In the genomic region with DNA sequence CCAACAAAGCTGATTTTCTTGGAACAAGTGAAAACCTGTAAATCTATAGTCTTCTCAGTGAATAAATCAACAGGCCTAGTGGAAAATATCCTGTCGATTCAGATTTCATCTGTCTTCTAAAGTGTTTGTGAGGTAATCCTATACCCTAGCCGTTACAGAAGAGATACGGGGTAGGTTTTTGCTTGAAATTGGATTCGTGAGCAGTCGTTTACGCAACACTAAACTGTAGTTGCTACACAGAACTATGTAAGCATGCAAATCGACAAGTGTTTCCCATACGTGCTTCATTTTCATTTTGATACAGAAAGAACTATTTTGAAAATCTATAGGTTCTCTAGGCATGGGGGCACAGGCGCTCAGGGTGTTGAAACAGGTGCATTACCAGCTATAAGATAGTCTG, we compare ENCODE assay signal across 27 mouse cellular contexts. TPM values are rescaled to one million over a fixed set of nuclear protein-coding genes. Genes with fewer than 3 reads are reported as not detected.
DNase-seq lines count a peak whose midpoint lies in the region; ATAC-seq and TF ChIP-seq lines count a peak whose summit lies in the region.
"Had no signal": no experiment of that assay in that cellular context is flagged by ENCODE, and none has a peak within 500 bp of the region (broad histone marks: within the 10 kb centered on the region; RNA-seq: fewer than 3 reads in every experiment).

No protein-coding gene starts in this region.

- no peak overlapping the region for H3K9ac ChIP-seq in neural tube, embryonic 13.5 days
- no peak overlapping the region for H3K9ac ChIP-seq in neural tube, embryonic 15.5 days (replicated peaks)
- H3K9ac ChIP-seq: embryonic facial prominence, embryonic 12.5 days; forebrain, embryonic 13.5 days; forebrain, embryonic 15.5 days; forebrain, postnatal 0 days had no signal

- no peak overlapping the region for H3K27ac ChIP-seq in neural tube, embryonic 13.5 days (replicated peaks)
- H3K27ac ChIP-seq in neural tube, embryonic 15.5 days (replicated peaks) = no peak overlapping the region
- H3K27ac ChIP-seq: embryonic facial prominence, embryonic 12.5 days; forebrain, embryonic 13.5 days; forebrain, embryonic 15.5 days had no signal

- H3K4me3 ChIP-seq in neural tube, embryonic 13.5 days = 0 out of 2 replicates have a peak overlapping the region, but pooled peaks have one; percentile 94
- no peak overlapping the region for H3K4me3 ChIP-seq in neural tube, embryonic 15.5 days (replicated peaks)
- H3K4me3 ChIP-seq in myocyte = no peak overlapping the region

- H3K36me3 ChIP-seq in neural tube, embryonic 13.5 days = peaks cover 19% of the 10 kb centered on the region
- peaks cover 18% of the 10 kb centered on the region for H3K36me3 ChIP-seq in neural tube, embryonic 15.5 days
- peaks cover 16% of the 10 kb centered on the region for H3K36me3 ChIP-seq in myocyte (ENCODE audit: control insufficient read depth, insufficient read depth)

- H3ac ChIP-seq in myocyte (ENCODE audit: control insufficient read depth, insufficient read length) = no peak overlapping the region

- 92% methylated on average over 9 of the region's 9 CpGs for whole genome bisulfite sequencing in neural tube, embryonic 13.5 days
- WGBS in neural tube, embryonic 15.5 days = 92% methylated on average over 9 of the region's 9 CpGs

- ATAC-seq in neural tube, embryonic 13.5 days (ENCODE audit: low read depth) = no peak
- no peak for ATAC-seq in neural tube, embryonic 15.5 days (ENCODE audit: low FRiP score)
- ATAC-seq in granulocyte monocyte progenitor cell, adult 5-6 weeks (replicated peaks; ENCODE audit: poor library complexity, severe bottlenecking) = peak; percentile 65
- ATAC-seq: activated CD4-positive, CD25-positive, alpha-beta regulatory T cell, adult 4 months; CD4-positive, CD25-positive, alpha-beta regulatory T cell, adult 4 months; forebrain, embryonic 13.5 days; forebrain, postnatal 0 days; Patski had no signal

- intact Hi-C loops in left cerebral cortex, postnatal 14 days (cut with DNase I) = no loop called here

- H3K27me3 ChIP-seq in neural tube, embryonic 13.5 days = no peaks in the 10 kb centered on the region
- peaks cover 3% of the 10 kb centered on the region; the same call in 1 of the 2 replicates for H3K27me3 ChIP-seq in neural tube, embryonic 15.5 days (replicated peaks)
- no peaks in the 10 kb centered on the region for H3K27me3 ChIP-seq in myocyte (ENCODE audit: control insufficient read depth, insufficient read depth, insufficient read length)
- H3K27me3 ChIP-seq: embryonic facial prominence, embryonic 12.5 days; forebrain, embryonic 13.5 days; forebrain, embryonic 15.5 days; Patski had no signal

- no peak for DNase-seq in kidney, postnatal 10 days
- DNase-seq in left cerebral cortex, postnatal 14 days (ENCODE audit: low spot score in 2 of 2) = no peak
- DNase-seq: adrenal gland, adult 8-10 months; adrenal gland, postnatal 14 days; adrenal gland, postnatal 36 days; B cell, adult 2 months; cerebellum, adult 11 months; cerebellum, adult 18-20 months; cerebellum, adult 8-10 months; cerebellum, postnatal 10 days; cerebellum, postnatal 25 days; forebrain, postnatal 0 days had no signal

- no peak for TF ChIP-seq POLR2A in myocyte (IDR thresholded peaks at IDR 0.05; ENCODE audit: insufficient read length, low read depth)

- H3K9me3 ChIP-seq in neural tube, embryonic 13.5 days = peaks cover 3% of the 10 kb centered on the region; the same call in 1 of the 2 replicates
- H3K9me3 ChIP-seq in neural tube, embryonic 15.5 days (replicated peaks) = no peaks in the 10 kb centered on the region
- H3K9me3 ChIP-seq: embryonic facial prominence, embryonic 10.5 days; embryonic facial prominence, embryonic 12.5 days; forebrain, embryonic 13.5 days; forebrain, embryonic 15.5 days; G1E had no signal

- H3K79me2 ChIP-seq in myocyte (ENCODE audit: control insufficient read depth, insufficient read depth) = peaks cover 7% of the 10 kb centered on the region

- H3K4me1 ChIP-seq in neural tube, embryonic 13.5 days (replicated peaks) = peaks cover 18% of the 10 kb centered on the region
- peaks cover 12% of the 10 kb centered on the region for H3K4me1 ChIP-seq in neural tube, embryonic 15.5 days
- H3K4me1 ChIP-seq: embryonic facial prominence, embryonic 12.5 days had no signal

- H3K4me2 ChIP-seq in neural tube, embryonic 13.5 days = peak overlapping the region; percentile 60; the same call in 1 of the 2 replicates
- H3K4me2 ChIP-seq in neural tube, embryonic 15.5 days = no peak overlapping the region
- H3K4me2 ChIP-seq in myocyte (ENCODE audit: low read depth) = peak overlapping the region; percentile 89

TF ChIP-seq in myocyte, 11 proteins besides CTCF, POLR2A, EP300 and RAD21:
- no peak for TF ChIP-seq USF1 (IDR thresholded peaks at IDR 0.05; ENCODE audit: low read depth)
- no peak for TF ChIP-seq MYOD1 (IDR thresholded peaks at IDR 0.05; ENCODE audit: control insufficient read depth in 1 of 3, insufficient read length in 2 of 3, low read depth in 2 of 3)
- TF ChIP-seq REST (IDR thresholded peaks at IDR 0.05; ENCODE audit: insufficient read depth, insufficient read length) = no peak
- TF ChIP-seq POLR2AphosphoS2 (IDR thresholded peaks at IDR 0.05; ENCODE audit: insufficient read length, low read depth) = no peak
- TF ChIP-seq TCF3 (IDR thresholded peaks at IDR 0.05; ENCODE audit: insufficient read length, low read depth) = no peak
- TF ChIP-seq MAX (IDR thresholded peaks at IDR 0.05; ENCODE audit: low read depth) = no peak
- TF ChIP-seq E2F4 (IDR thresholded peaks at IDR 0.05; ENCODE audit: insufficient read depth) = no peak
- TF ChIP-seq SRF (IDR thresholded peaks at IDR 0.05; ENCODE audit: control insufficient read depth, insufficient read length, low read depth) = no peak
- no peak for TF ChIP-seq MYOG (IDR thresholded peaks at IDR 0.05; ENCODE audit: control insufficient read depth in 1 of 3, insufficient read depth in 1 of 3, insufficient read length in 2 of 3, low read depth in 2 of 3)
- no peak for TF ChIP-seq CEBPB (IDR thresholded peaks at IDR 0.05; ENCODE audit: insufficient read depth, poor library complexity, severe bottlenecking)
- TF ChIP-seq TCF12 (IDR thresholded peaks at IDR 0.05; ENCODE audit: insufficient read depth, poor library complexity, severe bottlenecking) = no peak

RNA-seq across cellular contexts. Expression of a gene that starts 1.2 kb away (rescaled TPM):
- 88.9 and 89.9 TPM in 2 replicates for polyA plus RNA-seq in neural tube, embryonic 13.5 days (2015; fragmentation: Nextera tagmentation; extraction: Ambion mirVana)
- polyA plus RNA-seq in neural tube, embryonic 15.5 days (2015; fragmentation: Nextera tagmentation; extraction: Ambion mirVana) = 76.1 and 77.4 TPM in 2 replicates
- total RNA-seq in granulocyte monocyte progenitor cell, adult 5-6 weeks (2014; fragmentation: Nextera tagmentation) = 99.9 and 103 TPM in 2 replicates
- 121 and 139 TPM in 2 replicates for total RNA-seq in granulocyte monocyte progenitor cell, adult 5-6 weeks (2017)
- 31.0 TPM for polyA plus RNA-seq in myocyte (2012; fragmentation: generic; extraction: Trizol)
- 10 to 100 TPM; 44.7 to 47.3 TPM for total RNA-seq in left cerebral cortex, postnatal 14 days (2021)

RNA-seq across cellular contexts. Expression of a gene that starts 10.6 kb away (rescaled TPM):
- not detected in 2 replicates for polyA plus RNA-seq in neural tube, embryonic 13.5 days (2015; fragmentation: Nextera tagmentation; extraction: Ambion mirVana)
- polyA plus RNA-seq in neural tube, embryonic 15.5 days (2015; fragmentation: Nextera tagmentation; extraction: Ambion mirVana) = not detected in 2 replicates
- not detected in 2 replicates for total RNA-seq in granulocyte monocyte progenitor cell, adult 5-6 weeks (2014; fragmentation: Nextera tagmentation)
- total RNA-seq in granulocyte monocyte progenitor cell, adult 5-6 weeks (2017) = not detected in 2 replicates
- not detected for polyA plus RNA-seq in myocyte (2012; fragmentation: generic; extraction: Trizol)
- 1 to 10 TPM; 1.9 to 2.2 TPM for total RNA-seq in left cerebral cortex, postnatal 14 days (2021)
- total RNA-seq: adrenal gland, adult 18-20 months; adrenal gland, adult 8-10 months; adrenal gland, postnatal 14 days; adrenal gland, postnatal 36 days; CH12.LX; forebrain, postnatal 0 days; G1E had no signal
- polyA plus RNA-seq: activated CD4-positive, CD25-positive, alpha-beta regulatory T cell, adult 4 months; CD4-positive, CD25-positive, alpha-beta regulatory T cell, adult 4 months; embryonic facial prominence, embryonic 10.5 days; embryonic facial prominence, embryonic 12.5 days; forebrain, embryonic 11.5 days; forebrain, embryonic 13.5 days; forebrain, embryonic 15.5 days; forebrain, postnatal 0 days; G1E; Patski had no signal
